17 mouse cellular contexts compared by ENCODE assay signal in genomic region chr6:118906878-118907277, GRCm38 (mm10).
"Had no signal": no experiment of that assay in that cellular context is flagged by ENCODE, and none has a peak within 500 bp of the region (broad histone marks: within the 10 kb centered on the region; RNA-seq: fewer than 3 reads in every experiment).

No protein-coding gene starts in this region.

- H3K27ac ChIP-seq: lung, embryonic 15.5 days; macrophage; midbrain, embryonic 13.5 days; midbrain, embryonic 15.5 days; neural tube, embryonic 12.5 days; stomach, embryonic 15.5 days; stomach, postnatal 0 days had no signal

- H3K27me3 ChIP-seq: lung, embryonic 15.5 days; midbrain, embryonic 13.5 days; midbrain, embryonic 15.5 days; neural tube, embryonic 12.5 days; stomach, embryonic 15.5 days had no signal

- H3K4me2 ChIP-seq: lung, embryonic 15.5 days; midbrain, embryonic 11.5 days; midbrain, embryonic 13.5 days; midbrain, embryonic 15.5 days; neural tube, embryonic 12.5 days; stomach, embryonic 15.5 days had no signal

- H3K4me1 ChIP-seq: lung, embryonic 15.5 days; midbrain, embryonic 13.5 days; midbrain, embryonic 15.5 days; neural tube, embryonic 12.5 days; stomach, embryonic 15.5 days had no signal

- H3K9ac ChIP-seq: lung, embryonic 15.5 days; midbrain, embryonic 13.5 days; midbrain, embryonic 15.5 days; neural tube, embryonic 12.5 days; stomach, embryonic 15.5 days had no signal

- DNase-seq: lung, adult 2 months; lung, postnatal 14 days; lung, postnatal 36 days; right cerebral cortex, postnatal 14 days; thymus, adult 2 months; thymus, postnatal 25 days; thymus, postnatal 4 days had no signal

- H3K4me3 ChIP-seq: lung, embryonic 15.5 days; megakaryocyte, embryonic 14.5 days; midbrain, embryonic 13.5 days; midbrain, embryonic 15.5 days; neural tube, embryonic 12.5 days; stomach, embryonic 15.5 days had no signal

- ATAC-seq: lung, postnatal 0 days; midbrain, embryonic 13.5 days; midbrain, embryonic 15.5 days had no signal

- H3K36me3 ChIP-seq: lung, embryonic 15.5 days; midbrain, embryonic 13.5 days; midbrain, embryonic 15.5 days; neural tube, embryonic 12.5 days; stomach, embryonic 15.5 days had no signal

- H3K9me3 ChIP-seq: lung, embryonic 15.5 days; midbrain, embryonic 15.5 days; neural tube, embryonic 12.5 days; stomach, embryonic 15.5 days had no signal
